Mouse (Mus musculus) right cerebral cortex, adult 18-20 months (tissue): ENCODE data around the gene Nuak1.

Experiments used
- DNase-seq: peaks from one replicate; pipeline ENCODE4 v3.0.0; 2022; ENCODE audit warnings: mixed read lengths

Nuak1 gene

GRCm38 (mm10) chr10:84329336-84329735 is 111.1 kb downstream of the Nuak1 start:
- no peak for DNase-seq

- no peak for DNase-seq
These were observed 116.4 kb downstream of the Nuak1 start for GRCm38 (mm10) chr10:84324018-84324417.
